Mouse (Mus musculus) lung, postnatal 25 days (tissue): ENCODE results near the gene Plcd1.

Source experiments
- DNase-seq: peaks from one replicate; pipeline ENCODE4 v3.0.0; 2022; ENCODE audit warnings: low spot score

Plcd1 gene

DNA sequence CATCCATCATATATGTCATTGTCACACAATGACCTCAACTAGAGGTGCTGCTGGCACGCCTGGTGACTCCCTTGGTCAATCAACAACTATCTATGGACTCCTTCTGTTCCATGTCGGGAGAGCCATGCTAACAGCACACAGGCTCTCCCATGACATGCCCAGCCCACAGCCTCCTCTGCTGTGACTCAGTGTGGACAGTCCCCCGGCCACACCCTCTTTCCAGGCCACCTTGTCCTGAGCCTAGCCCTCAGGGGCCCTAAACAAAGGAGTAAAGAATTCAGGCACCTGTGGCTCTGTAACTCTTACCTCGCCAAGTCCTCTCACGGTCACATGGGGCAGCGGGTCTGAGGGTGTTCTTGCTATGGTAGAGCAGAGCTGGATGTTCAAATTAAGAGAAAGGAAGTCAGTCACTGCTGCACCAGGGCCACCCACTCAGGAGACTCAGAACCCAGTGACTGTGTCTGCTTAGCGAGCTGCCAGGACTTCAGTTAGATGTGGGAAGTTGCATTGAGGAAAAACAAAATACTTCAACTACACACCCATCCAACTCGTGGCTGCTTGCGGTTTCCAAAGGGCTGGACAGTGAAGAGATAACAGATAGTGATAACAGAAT lies 39.2 kb downstream of the Plcd1 start:
- DNase-seq = no peak

DNA sequence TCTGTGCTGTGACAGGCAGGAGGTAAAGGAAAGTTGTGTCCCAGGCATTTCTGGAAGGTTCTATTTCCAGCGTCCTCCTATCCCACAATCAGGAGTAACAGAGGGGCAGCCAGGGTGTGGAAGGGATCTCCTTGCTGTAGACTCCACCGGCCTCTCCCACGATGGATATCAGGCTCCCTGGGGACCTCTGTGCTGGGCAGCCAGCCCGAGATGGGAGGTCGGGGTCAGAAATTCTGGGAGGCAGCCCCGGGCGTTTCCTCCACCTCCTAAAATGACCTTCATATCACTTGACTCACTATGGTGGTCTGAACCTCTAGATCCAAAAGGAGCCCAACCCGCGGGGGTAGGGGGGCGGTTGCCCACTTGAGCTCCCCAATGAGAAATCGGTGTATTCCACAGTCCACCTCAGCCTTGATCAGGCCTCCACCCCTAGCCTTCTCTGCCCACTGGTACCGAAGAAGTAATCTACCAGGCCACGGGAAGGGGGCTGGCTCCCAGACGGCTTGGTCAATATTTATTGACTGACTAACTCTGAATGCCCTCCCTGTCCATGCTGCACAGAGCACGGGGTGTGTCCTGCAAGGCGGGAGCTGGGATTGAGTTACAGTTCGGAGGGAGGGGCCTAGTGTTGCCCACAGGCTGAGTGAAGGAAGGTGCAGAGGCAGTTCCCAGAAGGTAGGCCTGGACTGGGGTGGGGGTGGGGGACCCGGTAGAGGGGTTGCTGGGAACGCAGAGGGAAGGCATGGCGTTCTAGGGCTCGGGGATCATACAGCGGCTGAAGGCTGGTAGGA lies 41.0 kb downstream of the Plcd1 start, which contains the start of gene Vill:
Gene Vill, plus strand, starts transcription at position 625 of the 791 bp plus-strand sequence.
- DNase-seq = peak; percentile 75

DNA sequence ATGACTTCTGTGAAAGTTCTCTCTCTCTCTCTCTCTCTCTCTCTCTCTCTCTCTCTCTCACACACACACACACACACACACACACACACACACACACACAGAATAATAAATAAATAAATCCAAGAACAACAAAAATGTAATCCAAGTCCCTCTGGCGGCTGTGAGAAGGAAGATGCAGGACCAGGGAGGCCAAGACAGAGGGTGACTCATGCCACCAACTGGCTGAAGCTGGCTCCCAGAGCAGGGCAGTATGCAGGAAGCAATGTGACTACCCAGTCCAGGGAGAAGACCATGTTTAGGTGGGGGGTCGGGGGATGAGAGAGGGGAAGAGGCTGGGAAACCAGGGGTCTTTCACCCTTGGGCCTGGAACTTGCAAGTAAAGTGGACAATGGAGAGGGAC lies 42.1 kb downstream of the Plcd1 start:
- DNase-seq = peak; percentile 35

DNA sequence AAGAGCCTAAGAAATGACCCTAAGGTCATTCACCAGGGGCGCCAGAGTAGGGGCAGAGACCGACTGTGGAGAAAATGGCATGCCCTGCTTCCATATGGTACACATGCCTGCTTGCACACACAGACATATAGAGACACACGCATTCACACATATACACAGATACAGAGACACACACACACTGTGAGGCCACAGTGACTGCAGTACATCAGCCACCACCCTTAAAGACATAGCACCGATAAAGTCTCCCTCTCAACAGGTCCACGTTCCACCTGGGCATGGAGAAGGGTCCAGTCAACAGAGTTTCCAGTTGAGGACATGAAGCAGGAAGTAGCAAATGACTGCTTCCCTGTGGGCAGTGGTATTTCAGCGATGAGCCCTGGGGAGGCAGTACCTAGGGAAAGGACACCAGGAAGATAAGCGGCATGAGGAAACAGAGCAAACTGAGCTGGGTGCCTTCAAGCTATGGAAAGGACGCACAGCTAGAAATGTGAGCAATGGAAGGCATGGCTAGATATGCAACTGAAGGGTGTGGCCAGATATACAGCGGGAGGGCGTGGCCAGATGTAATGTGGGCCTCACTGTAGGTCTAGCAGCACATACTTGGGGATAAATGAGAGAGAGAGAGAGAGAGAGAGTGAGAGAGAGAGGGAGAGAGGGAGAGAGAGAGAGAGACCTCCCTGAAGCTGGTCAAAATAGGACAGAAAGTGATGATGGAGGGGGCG lies 45.0 kb downstream of the Plcd1 start:
- no peak for DNase-seq

DNA sequence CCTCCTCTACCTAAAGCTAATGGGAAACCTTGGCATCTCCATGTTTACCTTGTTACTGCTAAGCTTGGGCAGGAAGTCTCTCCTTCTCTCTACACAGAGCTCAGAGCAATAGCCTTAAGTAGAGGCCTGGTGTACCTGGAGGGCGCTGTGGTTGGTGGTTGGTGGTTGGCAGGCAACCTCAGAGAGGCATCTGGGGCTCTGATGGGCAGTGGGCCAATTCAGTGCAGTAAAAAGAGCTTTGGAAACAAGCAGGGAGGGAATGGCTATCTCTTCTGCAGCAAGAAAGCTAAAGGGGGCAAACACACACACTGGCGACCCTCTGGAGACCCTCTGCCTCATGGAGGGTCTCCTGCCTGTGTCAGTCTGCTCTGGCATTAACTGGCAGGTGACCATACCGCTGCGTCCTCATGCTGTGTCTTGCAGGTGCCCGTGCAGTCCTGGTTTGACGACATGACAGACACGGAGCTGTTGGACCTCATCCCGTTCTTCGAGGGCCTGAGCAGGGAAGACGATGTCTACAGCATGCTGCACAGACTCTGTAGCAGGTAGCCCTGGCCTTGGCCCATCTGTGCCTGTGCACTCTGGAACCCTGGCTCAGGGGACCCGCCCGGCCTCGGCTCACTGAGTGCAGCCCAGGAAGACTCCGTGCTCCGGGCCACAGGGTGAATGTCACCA lies 53.1 kb downstream of the Plcd1 start:
- no peak for DNase-seq

DNA sequence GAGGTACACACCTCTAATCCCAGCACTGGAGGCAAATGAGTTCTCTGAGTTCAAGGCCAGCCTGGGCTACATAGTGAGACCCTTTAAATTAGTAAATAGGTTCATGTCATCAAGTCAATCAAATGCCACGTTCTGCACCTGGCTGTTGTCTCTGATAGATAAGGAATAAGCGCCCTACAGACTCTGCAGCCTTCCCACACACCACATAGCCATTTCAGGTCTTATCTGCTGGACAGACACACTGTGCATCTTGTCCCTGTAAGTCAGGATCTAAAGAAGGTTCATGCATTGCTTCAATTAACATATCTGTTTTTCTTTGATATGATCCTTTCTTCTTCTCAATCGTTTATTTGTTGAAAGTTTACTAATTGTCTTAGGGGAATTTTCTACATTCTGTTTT lies 54.7 kb downstream of the Plcd1 start:
- no peak for DNase-seq

DNA sequence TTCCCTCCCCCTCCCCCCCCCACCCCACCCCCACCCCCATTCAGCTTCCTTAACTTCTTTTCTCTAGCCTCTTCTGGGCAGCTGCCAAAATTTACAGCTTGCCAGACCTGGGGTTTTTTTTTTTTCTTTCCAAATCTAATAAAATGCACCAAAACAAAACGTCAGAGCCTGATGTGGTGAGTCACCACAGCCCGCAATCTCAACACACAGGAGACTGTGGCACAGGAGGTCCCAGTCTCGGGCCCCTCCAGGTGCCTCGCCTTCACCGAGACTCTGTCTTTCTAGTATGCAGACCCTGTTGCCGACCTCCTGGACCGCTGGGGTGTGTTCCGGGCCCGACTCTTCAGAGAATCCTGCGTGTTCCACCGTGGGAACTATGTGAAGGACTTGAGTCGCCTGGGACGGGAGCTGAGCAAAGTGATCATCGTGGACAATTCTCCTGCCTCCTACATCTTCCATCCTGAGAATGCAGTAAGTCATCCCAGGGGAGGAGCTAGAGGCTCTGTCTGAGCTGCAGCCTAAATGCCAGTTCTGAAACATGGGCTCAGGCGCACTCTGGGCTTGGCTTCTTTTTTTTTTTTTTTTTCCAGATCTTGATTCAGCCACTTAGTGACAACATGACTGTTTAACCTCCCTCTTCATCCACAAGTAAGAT lies 56.1 kb downstream of the Plcd1 start:
- DNase-seq = no peak

DNA sequence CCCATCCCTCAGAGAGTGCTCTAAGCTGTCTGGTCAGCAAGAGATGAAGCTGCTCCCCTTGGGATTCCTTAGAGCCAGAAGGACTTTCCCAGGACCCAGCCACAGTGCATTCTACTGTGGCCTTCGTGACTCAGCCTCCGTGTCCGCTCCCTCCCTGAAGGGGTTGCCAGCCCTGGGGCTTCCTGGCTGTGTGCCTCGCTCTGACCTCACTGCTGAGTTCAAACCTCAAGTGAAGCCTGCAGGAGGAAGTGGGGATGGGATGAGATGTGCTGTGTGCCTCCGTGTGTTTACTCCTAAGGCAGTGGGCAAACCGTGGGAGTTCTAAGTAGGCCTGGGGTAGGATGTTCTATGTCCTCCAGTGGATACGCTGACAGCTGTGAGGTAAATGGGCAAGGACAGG lies 57.5 kb downstream of the Plcd1 start:
- DNase-seq = peak; percentile 46

DNA sequence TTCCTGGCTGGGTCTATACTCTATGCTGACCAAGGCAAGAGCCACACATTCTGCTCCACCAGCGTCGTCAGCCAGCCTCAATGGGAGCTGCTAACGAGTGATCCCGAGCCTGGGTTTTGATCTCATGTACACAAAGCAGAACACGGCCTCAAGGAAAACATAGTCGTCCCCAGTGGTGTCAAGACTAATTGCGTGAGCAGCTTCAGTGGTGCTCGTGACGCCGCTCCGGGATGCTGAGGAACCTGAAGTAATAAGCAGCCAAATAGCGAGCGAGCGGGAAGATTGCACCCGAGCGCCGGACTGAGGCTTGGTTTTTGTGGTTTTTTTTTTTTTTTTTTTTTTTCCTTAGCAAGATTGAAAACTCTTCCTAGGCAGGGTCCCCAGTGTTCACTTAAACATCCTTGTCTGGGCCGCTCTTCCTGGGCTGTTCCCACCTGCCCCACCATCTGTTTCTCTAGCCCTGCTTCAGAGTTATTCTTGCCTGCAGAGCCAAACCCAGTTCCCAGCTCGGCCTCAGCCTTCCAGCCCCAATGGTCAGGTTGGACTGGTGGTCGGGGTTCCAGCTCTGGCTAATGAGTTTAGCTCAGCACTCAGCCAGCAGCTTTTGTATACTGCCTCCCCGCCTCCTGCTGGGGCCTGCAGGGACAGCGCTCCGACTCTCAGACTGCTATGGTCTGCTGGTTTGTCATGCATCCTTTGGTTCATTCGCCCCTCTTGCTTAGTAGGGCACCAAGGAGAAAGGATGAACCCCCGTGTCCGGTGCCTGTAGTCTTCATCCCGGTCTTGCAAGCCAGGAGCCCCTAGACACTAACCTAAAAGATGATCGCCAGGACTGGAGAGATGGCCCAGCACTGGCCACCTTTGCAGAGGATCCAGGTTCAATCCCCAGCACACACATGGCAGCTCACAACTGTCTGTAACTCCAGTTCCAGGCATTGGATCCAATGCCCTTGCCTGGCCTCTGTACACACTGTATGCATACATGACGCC lies 58.3 kb downstream of the Plcd1 start:
- no peak for DNase-seq

DNA sequence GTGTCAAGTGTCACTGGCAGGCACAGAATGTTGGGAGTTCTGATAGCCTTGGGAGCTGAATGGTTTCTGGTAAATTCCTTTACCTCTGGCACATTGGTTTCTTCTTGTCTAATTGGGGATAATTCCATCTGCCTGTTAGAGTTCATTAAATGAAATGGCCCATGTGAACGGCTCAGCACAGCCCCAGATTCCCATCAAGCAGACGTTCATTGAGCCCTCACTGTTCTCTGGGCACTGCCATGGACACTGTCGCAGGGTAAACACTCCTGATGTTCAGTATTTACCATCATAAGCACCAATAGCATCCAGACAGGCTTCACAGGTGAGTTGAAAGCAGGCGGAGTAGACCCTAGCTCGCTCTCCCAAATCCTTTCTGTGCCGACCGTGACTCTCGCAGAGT lies 59.2 kb downstream of the Plcd1 start:
- DNase-seq = no peak

DNA sequence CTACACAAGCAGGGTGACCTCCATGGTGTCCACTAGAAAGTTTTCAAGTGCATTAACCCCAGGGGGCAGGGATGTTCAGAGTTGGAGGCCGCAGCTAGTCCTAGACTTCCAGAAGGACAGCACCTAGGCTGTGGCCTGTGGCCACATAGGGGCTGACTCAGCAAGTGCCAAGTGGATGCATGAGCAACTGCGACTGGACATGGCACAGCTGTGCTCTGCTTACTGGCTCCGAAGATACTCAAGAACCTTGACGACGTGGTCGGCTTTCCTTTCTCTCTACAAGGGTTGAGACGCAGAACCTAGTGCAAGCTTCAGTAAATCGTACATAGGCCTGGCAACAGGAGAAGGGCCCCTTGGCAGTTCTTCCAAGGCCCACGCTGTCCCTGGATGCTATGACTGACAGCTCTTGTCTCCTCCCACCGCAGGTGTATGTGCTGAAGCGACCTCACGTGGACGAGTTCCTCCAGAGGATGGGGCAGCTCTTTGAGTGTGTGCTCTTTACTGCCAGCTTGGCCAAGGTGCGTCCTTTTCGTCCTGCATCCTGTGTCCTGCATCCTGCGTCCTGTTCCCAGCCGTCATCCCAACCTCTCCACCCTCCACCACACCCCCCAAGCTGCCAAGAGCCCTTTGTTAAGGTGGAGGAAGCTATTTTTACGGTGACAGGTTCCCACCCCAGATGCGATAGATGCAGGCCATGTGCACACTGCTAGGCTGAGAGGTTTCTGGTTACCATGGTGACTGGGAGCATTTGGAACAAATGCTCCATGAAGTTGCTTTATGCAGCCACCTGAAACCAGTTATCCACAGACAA lies 60.0 kb downstream of the Plcd1 start:
- DNase-seq = no peak

DNA sequence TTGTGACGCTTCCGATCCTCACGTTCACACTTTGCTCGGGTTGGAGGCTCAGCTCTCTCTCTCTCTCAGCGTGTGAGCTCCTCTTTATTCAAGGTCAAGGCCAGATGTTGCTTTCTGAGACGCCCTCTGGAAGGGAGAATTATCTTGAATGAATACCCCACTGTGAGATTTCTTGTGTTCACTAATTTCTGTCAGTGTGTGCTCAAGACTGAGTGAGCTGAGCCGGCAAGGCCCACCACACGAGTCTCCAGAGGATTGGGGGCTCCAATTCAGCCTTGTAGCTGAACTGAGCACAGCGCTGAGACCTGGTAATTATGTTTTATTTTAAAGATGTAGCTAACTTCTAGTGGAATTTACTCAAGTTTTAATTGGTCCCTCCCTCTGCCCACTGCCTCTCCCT lies 60.8 kb downstream of the Plcd1 start:
- DNase-seq = no peak

DNA sequence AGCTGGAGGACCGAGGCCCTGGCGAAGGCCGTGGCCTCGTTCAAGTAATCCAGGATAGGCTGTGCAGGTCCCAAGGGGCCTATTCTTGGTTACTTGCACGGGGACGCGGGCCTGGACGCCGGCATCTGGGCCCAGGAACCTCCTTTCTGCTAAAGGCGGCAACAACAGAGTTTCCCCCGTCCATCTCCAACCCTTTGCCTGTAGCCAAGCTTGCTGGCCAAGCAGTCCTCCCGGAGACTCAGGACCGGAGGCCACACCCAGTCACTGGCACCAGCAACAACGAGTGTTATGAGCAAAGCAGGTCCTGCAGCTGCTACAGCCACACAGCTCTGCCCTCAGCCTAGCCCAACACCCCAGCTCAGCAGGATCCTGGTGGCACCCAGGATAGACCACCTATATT lies 61.5 kb downstream of the Plcd1 start:
- DNase-seq = peak; percentile 54

DNA sequence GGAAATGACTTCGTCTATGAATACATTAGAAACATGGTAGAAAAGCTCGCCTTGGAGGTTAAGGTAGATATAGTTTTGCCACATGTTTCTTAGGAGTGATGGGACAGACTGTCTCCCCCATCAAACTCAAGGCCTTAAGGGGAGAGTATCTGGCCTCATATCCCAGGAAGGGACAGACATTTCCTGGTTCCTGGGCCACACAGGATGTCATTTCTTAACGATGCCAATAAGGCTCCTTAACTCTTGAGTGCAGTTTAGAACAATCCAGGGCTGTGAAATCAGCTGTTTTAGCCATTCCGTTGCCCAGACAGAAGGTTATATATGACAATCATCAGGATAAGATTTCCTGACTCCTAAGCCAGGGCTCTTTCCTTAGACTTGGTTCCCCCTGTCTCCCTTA lies 62.3 kb downstream of the Plcd1 start:
- no peak for DNase-seq

DNA sequence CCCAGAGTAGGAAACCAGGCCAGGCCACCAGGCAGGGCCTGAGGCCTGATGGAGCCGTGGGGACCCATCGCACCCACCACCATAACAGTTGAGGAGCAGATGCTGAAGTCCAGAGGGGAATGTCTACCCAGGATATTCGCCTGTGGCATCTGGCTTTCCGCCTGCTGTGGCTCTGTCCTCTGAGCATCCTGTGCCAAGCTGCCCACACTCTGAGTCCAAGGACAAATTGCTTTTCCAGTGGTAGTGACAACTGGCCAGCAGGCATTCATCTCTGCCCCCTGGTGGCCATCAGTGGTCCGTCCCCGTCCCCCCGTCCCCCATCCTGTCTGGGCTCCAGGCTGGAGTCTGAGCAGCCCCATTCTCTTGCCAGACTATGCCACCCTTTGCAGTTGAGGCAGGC lies 63.7 kb downstream of the Plcd1 start:
- peak; percentile 58 for DNase-seq

DNA sequence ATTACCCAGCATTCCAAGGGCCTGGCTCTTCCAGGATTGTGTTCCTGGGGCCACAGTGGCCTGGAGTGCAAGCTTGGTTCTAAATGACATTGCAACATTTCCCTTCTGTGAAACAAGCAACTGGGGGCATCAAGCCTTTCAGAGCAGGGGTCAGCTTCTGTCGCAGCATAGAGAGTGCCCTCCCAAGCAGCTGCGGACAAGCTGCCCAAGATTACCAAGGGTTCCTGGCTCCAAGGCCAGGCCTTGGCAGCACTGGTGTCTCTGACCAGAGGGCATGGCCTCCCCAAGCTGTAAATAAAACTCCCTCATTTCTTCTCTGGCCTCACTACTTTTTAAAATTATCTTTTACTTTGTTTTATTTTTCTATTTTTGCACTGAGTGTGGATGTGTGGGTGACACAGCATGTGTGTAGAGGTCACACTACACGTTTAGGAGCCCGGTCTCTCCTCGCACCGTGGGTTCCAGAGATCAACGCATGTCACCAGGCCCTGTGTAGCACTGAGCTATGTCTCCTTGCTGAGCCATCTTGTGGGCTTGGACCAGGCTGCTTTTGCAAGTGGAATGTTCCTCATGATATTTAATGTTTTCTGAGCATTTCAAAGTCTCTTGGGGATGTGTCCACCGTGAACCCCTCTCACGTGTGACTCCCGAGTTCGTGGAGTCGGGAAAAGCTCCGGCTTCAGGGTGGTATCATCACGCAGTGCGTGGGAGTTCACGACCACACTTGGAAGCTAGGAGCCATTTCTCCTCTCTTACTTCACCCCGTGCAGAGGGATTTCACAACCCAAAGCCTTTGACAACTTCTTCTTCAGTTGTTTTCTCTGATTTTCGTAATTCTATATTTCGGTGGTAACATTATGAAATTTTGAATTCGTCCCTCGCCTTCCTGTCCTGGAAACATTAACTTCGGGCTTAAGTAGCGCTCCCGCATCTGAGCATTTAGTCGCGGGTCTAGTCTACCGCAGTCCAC lies 64.8 kb downstream of the Plcd1 start:
- DNase-seq = no peak

DNA sequence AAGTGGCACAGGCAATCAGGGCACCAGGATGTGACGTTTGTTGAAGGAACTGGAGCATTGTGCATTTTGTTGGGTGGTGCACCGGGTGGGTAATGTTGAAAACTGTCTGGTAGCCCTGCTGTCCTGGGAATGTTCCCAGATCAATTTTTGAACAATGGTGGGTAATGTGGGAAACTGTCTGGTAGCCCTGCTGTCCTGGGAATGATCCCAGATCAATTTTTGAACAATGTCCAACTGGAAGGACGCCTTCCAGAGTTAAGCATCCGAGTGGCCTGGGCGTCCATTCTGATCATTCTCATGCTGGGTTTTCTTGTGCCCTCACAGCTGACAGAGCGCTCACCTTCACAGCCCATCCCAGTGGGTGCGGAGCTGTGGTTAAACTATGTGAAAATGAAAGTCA lies 66.0 kb downstream of the Plcd1 start:
- no peak for DNase-seq

DNA sequence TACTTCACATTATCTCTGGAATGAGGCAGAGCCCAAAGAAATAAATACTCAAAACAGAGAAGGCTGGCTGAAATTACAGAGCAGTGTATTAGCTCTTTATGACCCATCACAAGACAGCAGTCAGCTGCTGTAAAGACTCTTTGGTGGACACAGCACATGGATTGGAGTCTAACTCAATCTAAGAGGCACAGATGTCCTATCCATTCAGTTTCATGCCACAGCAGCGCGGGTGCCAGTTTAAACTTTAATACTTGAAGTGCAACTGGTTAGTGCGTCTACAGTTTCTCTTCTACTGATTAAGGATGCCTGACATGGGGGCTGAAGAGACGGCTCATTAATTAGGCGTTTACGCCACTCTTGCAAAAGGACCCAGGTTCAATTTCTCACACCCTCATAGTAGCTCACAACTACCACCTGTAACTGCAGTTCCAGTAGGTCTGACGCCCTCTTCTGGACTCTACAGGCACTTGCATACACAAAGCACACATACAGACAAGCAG lies 67.4 kb downstream of the Plcd1 start:
- no peak for DNase-seq

DNA sequence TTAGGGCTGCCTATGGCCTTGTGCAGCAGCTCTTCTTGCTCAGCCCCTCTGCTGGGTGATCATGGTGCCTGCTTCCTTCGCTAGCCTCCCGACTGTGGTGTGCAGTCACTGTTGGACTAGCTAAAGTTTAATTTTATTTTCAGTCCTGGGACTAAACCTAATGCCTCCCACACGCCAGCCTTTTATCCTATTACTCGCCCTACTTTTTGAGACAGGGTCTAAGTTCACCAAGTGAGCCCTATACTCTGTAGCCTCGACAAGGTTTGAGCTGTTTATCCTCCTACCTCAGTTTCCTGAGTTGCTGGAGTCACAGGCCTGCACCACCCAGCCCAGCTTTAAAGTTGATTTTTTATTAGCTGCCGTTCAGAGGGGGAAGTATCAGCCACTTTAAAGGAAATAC lies 68.0 kb downstream of the Plcd1 start:
- no peak for DNase-seq
